Mouse (Mus musculus): ENCODE measurements around the gene Npepps.
"Not testable (repeated sequence)": the region's sequence is repeated elsewhere in the genome, so short reads cannot be mapped to it uniquely, and the experiment has no call there.

Npepps gene

GRCm38 (mm10) chr11:97280216-97280861, at the start of gene Npepps:
Npepps (minus strand) TSS chr11:97280638.
- DNase-seq (ENCODE audit: low spot score in 2 of 2): peak; percentile 36 to 45

GRCm38 (mm10) chr11:97328148-97328547, 47.7 kb upstream of the Npepps start:
- DNase-seq (ENCODE audit: low spot score in 2 of 2): peak in 1 of 2 experiments; percentile 61

- DNase-seq (ENCODE audit: low spot score in 2 of 2): no peak
Observed at GRCm38 (mm10) chr11:97325224-97325623, 44.8 kb upstream of the Npepps start.

GRCm38 (mm10) chr11:97321894-97322600, 41.6 kb upstream of the Npepps start:
- DNase-seq (ENCODE audit: low spot score in 2 of 2): not testable (repeated sequence)

- DNase-seq (ENCODE audit: low spot score in 2 of 2): no peak
Observed at GRCm38 (mm10) chr11:97321197-97321596, 40.8 kb upstream of the Npepps start.

- peak; percentile 96 to 97 for DNase-seq (ENCODE audit: low spot score in 2 of 2)
Observed at GRCm38 (mm10) chr11:97315504-97316503, 35.4 kb upstream of the Npepps start, which contains the start of gene Mrpl45. Mrpl45 (plus strand) TSS chr11:97315716.

- no peak for DNase-seq (ENCODE audit: low spot score in 2 of 2)
Observed at GRCm38 (mm10) chr11:97314751-97315503, 34.5 kb upstream of the Npepps start.

- no peak for DNase-seq (ENCODE audit: low spot score in 2 of 2)
Observed at GRCm38 (mm10) chr11:97314110-97314509, 33.7 kb upstream of the Npepps start.

- not testable (repeated sequence) for DNase-seq (ENCODE audit: low spot score in 2 of 2)
Observed at GRCm38 (mm10) chr11:97312871-97313270, 32.4 kb upstream of the Npepps start.

- DNase-seq (ENCODE audit: low spot score in 2 of 2): no peak
Observed at GRCm38 (mm10) chr11:97310895-97311631, 30.6 kb upstream of the Npepps start.

GRCm38 (mm10) chr11:97309911-97310571, 29.6 kb upstream of the Npepps start:
- peak; percentile 59 to 72 for DNase-seq (ENCODE audit: low spot score in 2 of 2)

- no peak for DNase-seq (ENCODE audit: low spot score in 2 of 2)
Observed at GRCm38 (mm10) chr11:97309451-97309836, 29.0 kb upstream of the Npepps start.

GRCm38 (mm10) chr11:97308806-97309450, 28.5 kb upstream of the Npepps start:
- DNase-seq (ENCODE audit: low spot score in 2 of 2): no peak

GRCm38 (mm10) chr11:97307294-97308069, 27.0 kb upstream of the Npepps start:
- DNase-seq (ENCODE audit: low spot score in 2 of 2): no peak

- no peak for DNase-seq (ENCODE audit: low spot score in 2 of 2)
Observed at GRCm38 (mm10) chr11:97304631-97305030, 24.2 kb upstream of the Npepps start.

- no peak for DNase-seq (ENCODE audit: low spot score in 2 of 2)
Observed at GRCm38 (mm10) chr11:97302231-97302781, 21.9 kb upstream of the Npepps start.

GRCm38 (mm10) chr11:97301406-97301805, 21.0 kb upstream of the Npepps start:
- no peak for DNase-seq (ENCODE audit: low spot score in 2 of 2)

- no peak for DNase-seq (ENCODE audit: low spot score in 2 of 2)
Observed at GRCm38 (mm10) chr11:97299939-97300338, 19.5 kb upstream of the Npepps start.

Measured in frontal cortex, postnatal 14 days (tissue).